Mouse (Mus musculus) forebrain, postnatal 0 days (tissue): Measurements from ENCODE around the gene Utrn. TPM values are rescaled to one million over a fixed set of nuclear protein-coding genes. Genes with fewer than 3 reads are reported as not detected.

Experiments
- ATAC-seq: fragments of 200-750 bp; cut with Nextera tagmentation; 2 replicates; pipeline ENCODE4 v1.8.0; 2017; ENCODE audit warnings: mild to moderate bottlenecking, moderate library complexity
- DNase-seq: peaks from one replicate; pipeline ENCODE4 v3.0.0-alpha.2; 2015
- H3K27ac ChIP-seq: fragments of 300-500 bp; sonication (generic); 2 replicates; pipeline ENCODE4 v1.5.1; 2014; ENCODE audit warnings: low read depth, mild to moderate bottlenecking, antibody characterized with exemption, low read length, moderate library complexity, mixed read lengths
- H3K27me3 ChIP-seq: fragments of 300-500 bp; sonication (generic); 2 replicates; pipeline ENCODE4 v1.6.1; 2014; ENCODE audit warnings: mild to moderate bottlenecking, low read length, mixed read lengths; ENCODE audit not compliant: insufficient read depth
- H3K36me3 ChIP-seq: fragments of 300-500 bp; sonication (generic); 2 replicates; pipeline ENCODE4 v1.6.1; 2014; ENCODE audit warnings: mild to moderate bottlenecking, moderate library complexity; ENCODE audit not compliant: insufficient read depth
- H3K4me1 ChIP-seq: fragments of 300-500 bp; sonication (generic); 2 replicates; pipeline ENCODE4 v1.6.1; 2014; ENCODE audit warnings: antibody characterized with exemption; ENCODE audit not compliant: insufficient read depth
- H3K4me2 ChIP-seq: fragments of 300-500 bp; sonication (generic); 2 replicates; pipeline ENCODE4 v1.6.1; 2014; ENCODE audit warnings: low read depth, mild to moderate bottlenecking, moderate library complexity
- H3K4me3 ChIP-seq: fragments of 300-500 bp; sonication (generic); 2 replicates; pipeline ENCODE4 v1.5.1; 2014; ENCODE audit warnings: low read depth, low read length, mixed read lengths
- H3K9ac ChIP-seq: fragments of 300-500 bp; sonication (generic); 2 replicates; pipeline ENCODE4 v1.6.1; 2014; ENCODE audit warnings: mild to moderate bottlenecking
- H3K9me3 ChIP-seq: fragments of 300-500 bp; sonication (generic); 2 replicates; pipeline ENCODE4 v1.6.1; 2016; ENCODE audit warnings: low read length
- CTCF ChIP-seq: sonication (generic); IDR thresholded peaks from 2 replicates; pipeline ENCODE4 v1.5.1; 2016; ENCODE audit warnings: antibody characterized with exemption, control low read depth, low read depth
- WGBS: fragments of 180-500 bp; shearing (Covaris S2); extraction: QIAGEN DNeasy Blood & Tissue Kit; methylation state at CpG from one replicate; pipeline ENCODE4 v1.1.7; 2014; 5-methylcytosine and 5-hydroxymethylcytosine counted together
- polyA plus RNA-seq: library from polyadenylated mRNA; unstranded; fragments of >200 nt; fragmentation: Nextera tagmentation; extraction: Ambion mirVana; gene quantifications from 2 replicates; pipeline ENCODE4 v1.2.1, GENCODE M21; 2015
- total RNA-seq: library from RNA; depleted of rRNA; stranded (reverse); fragments of >200 nt; gene quantifications from 2 replicates; pipeline ENCODE4 v1.2.3, GENCODE M21; 2014

The Utrn gene
- total and polyA plus RNA-seq, 2 experiments from 2014 or later: 14.2 to 26.8 TPM

GRCm38 (mm10) chr10:12841497-12841896 is 27.7 kb downstream of the Utrn start:
- ATAC-seq: no peak

GRCm38 (mm10) chr10:12837636-12838035 is 31.5 kb downstream of the Utrn start:
- DNase-seq: no peak

More at GRCm38 (mm10) chr10:12841497-12841896, 27.7 kb downstream of the Utrn start:
- no peaks in the 10 kb centered on the region for H3K36me3 ChIP-seq
- no peaks in the 10 kb centered on the region for H3K27me3 ChIP-seq
- TF ChIP-seq CTCF: no peak
- no peak overlapping the region for H3K4me2 ChIP-seq
- H3K4me1 ChIP-seq: no peaks in the 10 kb centered on the region
- no peak overlapping the region for H3K9ac ChIP-seq
- H3K27ac ChIP-seq: no peak overlapping the region
- 84% methylated on average over 5 of the region's 5 CpGs for WGBS
- H3K4me3 ChIP-seq: no peak overlapping the region
- no peaks in the 10 kb centered on the region for H3K9me3 ChIP-seq
- DNase-seq: no peak

GRCm38 (mm10) chr10:12836048-12836816 is 32.9 kb downstream of the Utrn start:
- H3K4me2 ChIP-seq: no peak overlapping the region
- H3K9ac ChIP-seq: no peak overlapping the region
- no peaks in the 10 kb centered on the region for H3K27me3 ChIP-seq
- no peaks in the 10 kb centered on the region for H3K4me1 ChIP-seq
- no peaks in the 10 kb centered on the region for H3K36me3 ChIP-seq
- no peak overlapping the region for H3K27ac ChIP-seq
- no peak for ATAC-seq
- DNase-seq: no peak
- no peak for TF ChIP-seq CTCF
- no peaks in the 10 kb centered on the region for H3K9me3 ChIP-seq
- WGBS: 90% methylated on average over 14 of the region's 14 CpGs
- H3K4me3 ChIP-seq: no peak overlapping the region

More at GRCm38 (mm10) chr10:12837636-12838035, 31.5 kb downstream of the Utrn start:
- ATAC-seq: no peak
- no peak overlapping the region for H3K9ac ChIP-seq
- H3K36me3 ChIP-seq: no peaks in the 10 kb centered on the region
- TF ChIP-seq CTCF: no peak
- 43% methylated on average over 1 of the region's 1 CpGs for WGBS
- no peaks in the 10 kb centered on the region for H3K4me1 ChIP-seq
- H3K4me3 ChIP-seq: no peak overlapping the region
- H3K9me3 ChIP-seq: no peaks in the 10 kb centered on the region
- no peak overlapping the region for H3K4me2 ChIP-seq
- H3K27me3 ChIP-seq: no peaks in the 10 kb centered on the region
- no peak overlapping the region for H3K27ac ChIP-seq

DNA sequence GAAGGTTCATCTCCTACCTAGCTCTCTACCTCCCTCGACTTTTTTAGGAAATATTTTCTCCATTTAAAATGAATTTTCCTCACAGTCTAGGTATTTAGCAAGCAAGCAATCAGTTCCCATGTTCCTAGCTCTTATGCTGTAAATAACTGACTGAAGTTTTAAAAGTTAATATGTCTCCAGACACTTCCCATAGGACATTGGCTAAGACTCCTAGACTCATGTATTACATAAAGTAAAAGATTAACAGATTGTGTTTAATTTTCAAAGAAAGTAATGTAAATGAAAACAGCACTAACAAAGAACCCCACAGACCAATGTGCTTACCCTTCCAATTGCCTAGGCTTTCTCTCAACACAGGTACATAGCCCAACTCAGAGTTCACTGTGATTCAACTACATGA is 35.0 kb downstream of the Utrn start:
- Histone ChIP-seq H3K4me3 (no peak overlapping the region), H3K27ac (no peak overlapping the region), H3K36me3 (no peaks in the 10 kb centered on the region), H3K4me1 (no peaks in the 10 kb centered on the region), H3K9me3 (no peaks in the 10 kb centered on the region), H3K9ac (no peak overlapping the region), H3K27me3 (no peaks in the 10 kb centered on the region), H3K4me2 (no peak overlapping the region)
- TF ChIP-seq CTCF: no peak
- ATAC-seq (no peak), DNase-seq (no peak)
- 83% methylated on average over 1 of the region's 1 CpGs for WGBS

- DNase-seq: no peak
- Histone ChIP-seq H3K36me3 (no peaks in the 10 kb centered on the region), H3K9ac (no peak overlapping the region), H3K9me3 (no peaks in the 10 kb centered on the region), H3K4me2 (no peak overlapping the region), H3K4me1 (no peaks in the 10 kb centered on the region), H3K27ac (no peak overlapping the region), H3K27me3 (no peaks in the 10 kb centered on the region), H3K4me3 (no peak overlapping the region)
- TF ChIP-seq CTCF: no peak
- 87% methylated on average over 8 of the region's 8 CpGs for WGBS
- no peak for ATAC-seq
These were observed 37.0 kb downstream of the Utrn start for GRCm38 (mm10) chr10:12832163-12832562.

DNA sequence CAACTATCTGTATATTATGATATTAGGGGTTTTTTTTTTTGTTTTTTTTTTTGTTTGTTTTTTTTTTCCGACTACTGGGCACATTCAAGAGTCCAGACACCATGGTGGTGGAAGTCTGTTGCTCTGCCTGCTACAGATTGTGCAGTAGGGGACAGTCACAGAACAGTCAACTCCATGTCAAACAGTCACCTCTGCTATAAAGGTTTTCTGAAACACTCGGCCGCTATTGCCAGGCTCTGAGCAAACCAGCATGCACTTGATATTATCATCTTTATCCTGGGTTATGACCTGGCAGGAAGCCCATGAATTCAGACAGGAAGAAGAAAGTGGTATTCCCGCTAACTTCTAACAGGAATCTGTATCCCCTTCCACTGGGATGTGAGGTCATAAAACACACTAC is 41.4 kb downstream of the Utrn start:
- Histone ChIP-seq H3K36me3 (no peaks in the 10 kb centered on the region), H3K27ac (no peak overlapping the region), H3K9ac (no peak overlapping the region), H3K9me3 (no peaks in the 10 kb centered on the region), H3K4me2 (no peak overlapping the region), H3K4me3 (no peak overlapping the region), H3K27me3 (no peaks in the 10 kb centered on the region), H3K4me1 (no peaks in the 10 kb centered on the region)
- 83% methylated on average over 4 of the region's 4 CpGs for WGBS
- DNase-seq (no peak), ATAC-seq (no peak)
- no peak for TF ChIP-seq CTCF

GRCm38 (mm10) chr10:12827306-12827705 is 41.9 kb downstream of the Utrn start:
- Histone ChIP-seq H3K36me3 (no peaks in the 10 kb centered on the region), H3K9ac (no peak overlapping the region), H3K4me2 (no peak overlapping the region), H3K4me1 (no peaks in the 10 kb centered on the region), H3K27me3 (no peaks in the 10 kb centered on the region), H3K27ac (no peak overlapping the region), H3K4me3 (no peak overlapping the region), H3K9me3 (no peaks in the 10 kb centered on the region)
- TF ChIP-seq CTCF: no peak
- DNase-seq (no peak), ATAC-seq (no peak)
- WGBS: 79% methylated on average over 3 of the region's 3 CpGs
